Mouse (Mus musculus) heart, embryonic 14.5 days (tissue): ENCODE measurements around the gene Pgm2l1. TPM values are rescaled to one million over a fixed set of nuclear protein-coding genes. Genes with fewer than 3 reads are reported as not detected.

Source experiments
- ATAC-seq: fragments of 200-750 bp; cut with Nextera tagmentation; 2 replicates; pipeline ENCODE4 v1.8.0; 2017; ENCODE audit warnings: low read depth, moderate TSS enrichment; ENCODE audit not compliant: insufficient number of reproducible peaks, insufficient read depth, low FRiP score
- H3K27ac ChIP-seq, 2 experiments: fragments of 200-500 bp in 1 of 2; fragments of 300-500 bp in 1 of 2; sonication (generic) in 1 of 2; replicated peaks in 1 of 2; 2 replicates each; pipeline ENCODE4 v1.5.1; 2012 to 2014; ENCODE audit warnings: low read depth in 2 of 2, low read length in 2 of 2, control low read depth in 1 of 2, mild to moderate bottlenecking in 1 of 2, mixed read lengths in 1 of 2; ENCODE audit not compliant: control insufficient read depth in 1 of 2, insufficient read depth in 1 of 2
- H3K27me3 ChIP-seq: fragments of 300-500 bp; sonication (generic); 2 replicates; pipeline ENCODE4 v1.6.1; 2014; ENCODE audit warnings: mild to moderate bottlenecking, low read length, control low read depth; ENCODE audit not compliant: control insufficient read depth, insufficient read depth
- H3K36me3 ChIP-seq: fragments of 300-500 bp; sonication (generic); 2 replicates; pipeline ENCODE4 v1.6.1; 2014; ENCODE audit warnings: mild to moderate bottlenecking, control low read depth, low read length, mixed read lengths; ENCODE audit not compliant: control insufficient read depth, insufficient read depth
- H3K4me1 ChIP-seq, 2 experiments: fragments of 200-500 bp in 1 of 2; fragments of 300-500 bp in 1 of 2; sonication (generic) in 1 of 2; 2 replicates each; pipeline ENCODE4 v1.6.1; 2012 to 2014; ENCODE audit warnings: low read length in 2 of 2, control low read depth in 1 of 2, mixed read lengths in 1 of 2; ENCODE audit not compliant: control insufficient read depth in 2 of 2, insufficient read depth in 2 of 2
- H3K4me2 ChIP-seq: fragments of 300-500 bp; sonication (generic); 2 replicates; pipeline ENCODE4 v1.6.1; 2014; ENCODE audit warnings: mild to moderate bottlenecking, low read length
- H3K4me3 ChIP-seq, 2 experiments: fragments of 200-500 bp in 1 of 2; fragments of 300-500 bp in 1 of 2; sonication (generic) in 1 of 2; 2 replicates each; pipeline ENCODE4 v1.5.1; 2012 to 2014; ENCODE audit warnings: low read length in 2 of 2, mild to moderate bottlenecking in 2 of 2, control low read depth in 1 of 2, low read depth in 1 of 2, moderate library complexity in 1 of 2; ENCODE audit not compliant: control insufficient read depth in 1 of 2, insufficient read depth in 1 of 2
- H3K9ac ChIP-seq: fragments of 300-500 bp; sonication (generic); 2 replicates; pipeline ENCODE4 v1.6.1; 2014; ENCODE audit warnings: mild to moderate bottlenecking, low read length
- H3K9me3 ChIP-seq: fragments of 300-500 bp; sonication (generic); 2 replicates; pipeline ENCODE4 v1.6.1; 2016; ENCODE audit warnings: low read length, control low read depth; ENCODE audit not compliant: control insufficient read depth
- WGBS: fragments of 180-500 bp; shearing (Covaris S2); extraction: QIAGEN DNeasy Blood & Tissue Kit; methylation state at CpG from one replicate; pipeline ENCODE4 v1.1.7; 2014; 5-methylcytosine and 5-hydroxymethylcytosine counted together
- polyA plus RNA-seq: library from polyadenylated mRNA; unstranded; fragments of >200 nt; fragmentation: Nextera tagmentation; extraction: Ambion mirVana; gene quantifications from 2 replicates; pipeline ENCODE4 v1.2.1, GENCODE M21; 2014

The Pgm2l1 gene
- polyA plus RNA-seq, 1 experiment from 2014 or later = 2.1 TPM

DNA sequence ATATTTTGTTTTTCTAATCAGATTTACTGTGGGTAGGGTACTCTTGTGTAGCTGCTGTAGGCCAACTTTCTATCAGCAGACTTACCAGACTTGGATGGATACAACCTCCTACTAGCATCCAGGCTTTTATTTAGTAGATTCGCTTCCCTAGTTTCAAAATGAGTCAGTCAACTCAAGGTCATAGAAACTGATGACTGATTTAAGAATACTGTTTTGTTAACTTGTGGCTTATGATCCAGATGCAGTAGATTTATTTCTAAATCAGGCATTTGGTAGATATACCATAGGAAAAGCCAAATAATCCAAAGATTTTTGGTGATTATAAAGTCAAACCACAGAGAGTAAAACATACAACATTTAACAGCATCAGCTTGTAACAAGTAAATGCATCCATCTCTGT is 3.5 kb downstream of the Pgm2l1 start:
- no peak overlapping the region for H3K27ac ChIP-seq
- H3K27me3 ChIP-seq = no peaks in the 10 kb centered on the region
- H3K36me3 ChIP-seq = no peaks in the 10 kb centered on the region
- ATAC-seq = no peak
- H3K4me2 ChIP-seq = no peak overlapping the region
- H3K4me1 ChIP-seq = peaks cover 0 to 4% of the 10 kb centered on the region in 2 experiments; a peak in 1 of 4 replicates
- no peaks in the 10 kb centered on the region for H3K9me3 ChIP-seq
- no peak overlapping the region for H3K4me3 ChIP-seq
- H3K9ac ChIP-seq = no peak overlapping the region
- 95% methylated on average over 1 of the region's 1 CpGs for WGBS

DNA sequence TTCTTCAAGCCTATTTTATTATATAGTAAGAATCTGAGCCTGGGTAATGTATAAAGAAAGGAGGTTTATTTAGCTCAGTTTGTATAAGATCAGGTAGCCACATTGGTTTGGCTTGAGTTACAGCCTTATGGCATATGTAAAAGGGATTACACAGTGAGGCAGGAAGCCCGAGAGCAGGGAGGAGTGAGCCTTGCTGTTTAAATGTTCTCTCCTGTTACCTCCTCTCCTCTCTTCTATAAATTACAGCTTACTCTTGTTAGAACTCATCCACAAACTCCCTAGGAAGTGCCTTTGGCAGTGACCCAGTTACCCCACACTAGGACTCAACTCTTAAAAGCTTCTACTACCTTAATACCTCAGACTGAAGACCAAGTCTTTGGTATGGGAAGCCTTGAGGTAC is 4.5 kb downstream of the Pgm2l1 start:
- no peaks in the 10 kb centered on the region for H3K36me3 ChIP-seq
- ATAC-seq = no peak
- H3K4me3 ChIP-seq = no peak overlapping the region
- H3K27me3 ChIP-seq = no peaks in the 10 kb centered on the region
- H3K9me3 ChIP-seq = no peaks in the 10 kb centered on the region
- 47% methylated on average over 1 of the region's 1 CpGs for WGBS
- no peak overlapping the region for H3K27ac ChIP-seq
- peaks cover 0 to 4% of the 10 kb centered on the region in 2 experiments; a peak in 1 of 4 replicates for H3K4me1 ChIP-seq
- H3K4me2 ChIP-seq = no peak overlapping the region
- no peak overlapping the region for H3K9ac ChIP-seq

DNA sequence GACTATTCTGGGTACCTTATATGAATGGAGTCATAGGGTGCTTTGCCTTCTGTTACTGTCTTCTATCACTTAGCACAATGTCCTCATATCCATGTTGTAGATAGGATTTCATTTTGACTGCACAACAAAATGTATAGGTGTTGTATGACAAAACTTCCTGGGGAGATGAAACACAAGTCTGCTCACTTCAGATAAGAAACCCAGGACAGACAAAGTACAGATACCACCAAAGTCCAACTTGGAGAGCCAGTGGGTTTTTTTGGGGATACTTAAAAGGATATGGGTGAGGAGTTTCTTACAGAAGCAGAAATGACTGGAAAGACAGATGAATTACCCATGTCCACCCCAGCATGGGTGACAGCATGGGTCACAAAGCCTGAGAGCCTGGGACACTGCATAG is 6.5 kb downstream of the Pgm2l1 start:
- Histone ChIP-seq H3K9me3 (no peaks in the 10 kb centered on the region), H3K4me3 (no peak overlapping the region), H3K27ac (no peak overlapping the region), H3K36me3 (no peaks in the 10 kb centered on the region), H3K27me3 (no peaks in the 10 kb centered on the region), H3K9ac (no peak overlapping the region), H3K4me1 (no peaks in the 10 kb centered on the region), H3K4me2 (no peak overlapping the region)
- ATAC-seq = no peak

- Histone ChIP-seq H3K9ac (no peak overlapping the region), H3K27ac (no peak overlapping the region), H3K4me2 (no peak overlapping the region), H3K36me3 (no peaks in the 10 kb centered on the region), H3K9me3 (no peaks in the 10 kb centered on the region), H3K4me3 (no peak overlapping the region), H3K4me1 (no peaks in the 10 kb centered on the region), H3K27me3 (no peaks in the 10 kb centered on the region)
- 52% methylated on average over 7 of the region's 7 CpGs for WGBS
- no peak for ATAC-seq
Observed at GRCm38 (mm10) chr7:100234264-100234885, 7.2 kb downstream of the Pgm2l1 start.

GRCm38 (mm10) chr7:100238271-100238670 is 11.1 kb downstream of the Pgm2l1 start:
- Histone ChIP-seq H3K4me1 (no peaks in the 10 kb centered on the region), H3K9ac (no peak overlapping the region), H3K9me3 (no peaks in the 10 kb centered on the region), H3K36me3 (no peaks in the 10 kb centered on the region), H3K4me3 (no peak overlapping the region), H3K27ac (no peak overlapping the region), H3K4me2 (no peak overlapping the region), H3K27me3 (no peaks in the 10 kb centered on the region)
- 61% methylated on average over 1 of the region's 1 CpGs for WGBS
- no peak for ATAC-seq

DNA sequence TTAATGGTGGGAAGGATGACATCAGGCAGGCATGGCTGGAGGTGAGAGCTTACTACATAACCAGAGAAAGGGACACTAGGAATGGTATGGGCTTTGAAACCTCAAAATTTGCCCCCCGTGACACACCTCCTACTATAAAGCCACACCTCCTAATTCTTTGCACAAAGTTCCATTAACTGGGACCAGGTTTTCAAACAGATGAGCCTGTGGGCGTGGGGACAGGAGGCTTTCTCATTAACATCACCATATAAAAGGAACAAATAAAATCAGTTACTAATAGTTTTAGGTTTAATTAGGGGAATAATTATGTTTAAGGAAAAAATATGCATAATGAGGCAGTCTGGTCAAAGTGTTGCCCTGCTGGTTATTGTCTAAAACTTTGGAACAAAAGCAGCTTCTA is 13.4 kb downstream of the Pgm2l1 start:
- H3K9ac ChIP-seq = no peak overlapping the region
- ATAC-seq = no peak
- H3K4me1 ChIP-seq = no peaks in the 10 kb centered on the region
- WGBS = 82% methylated on average over 2 of the region's 2 CpGs
- no peak overlapping the region for H3K27ac ChIP-seq
- H3K9me3 ChIP-seq = no peaks in the 10 kb centered on the region
- H3K27me3 ChIP-seq = no peaks in the 10 kb centered on the region
- no peak overlapping the region for H3K4me3 ChIP-seq
- H3K36me3 ChIP-seq = no peaks in the 10 kb centered on the region
- H3K4me2 ChIP-seq = no peak overlapping the region

DNA sequence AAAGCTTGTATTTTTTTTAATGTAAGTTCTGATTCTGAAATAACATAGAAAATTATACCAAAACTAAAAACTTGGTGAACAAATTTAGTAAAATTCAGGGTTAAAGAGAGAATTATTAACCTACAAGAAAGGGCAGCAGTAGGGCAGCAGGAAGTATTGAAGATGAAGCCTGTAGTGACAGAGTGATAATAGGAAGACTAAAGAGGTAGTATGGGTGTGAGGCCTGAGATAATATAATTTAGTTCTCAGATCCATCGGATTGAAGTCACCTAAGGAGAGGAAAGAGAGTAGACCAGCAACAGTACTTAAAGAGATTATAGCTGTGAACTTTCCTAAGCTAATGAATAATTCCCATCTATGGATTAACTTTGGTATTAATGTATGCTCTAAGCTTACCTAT is 15.8 kb downstream of the Pgm2l1 start:
- Histone ChIP-seq H3K4me2 (no peak overlapping the region), H3K9ac (no peak overlapping the region)
- no peak for ATAC-seq

DNA sequence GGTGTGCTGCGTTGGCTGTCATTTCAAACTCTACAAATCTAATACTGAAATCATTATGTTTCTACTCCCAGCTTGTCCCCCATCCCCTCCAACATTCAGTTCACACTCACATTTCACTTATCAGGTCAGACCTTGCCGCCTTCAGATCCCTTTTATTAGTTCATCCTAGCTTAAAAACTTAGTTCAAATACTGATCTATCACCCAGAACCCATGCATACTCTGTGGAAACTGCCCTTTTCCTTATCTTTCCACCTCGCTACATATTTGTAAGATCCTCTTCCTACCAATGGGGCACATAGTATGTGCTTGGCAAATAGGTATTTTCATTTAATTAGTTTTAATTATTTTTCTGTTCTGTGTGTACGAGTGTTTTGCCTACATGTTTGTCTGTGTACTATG is 17.0 kb downstream of the Pgm2l1 start:
- Histone ChIP-seq H3K27me3 (no peaks in the 10 kb centered on the region), H3K4me2 (no peak overlapping the region), H3K4me1 (no peaks in the 10 kb centered on the region), H3K27ac (no peak overlapping the region), H3K36me3 (no peaks in the 10 kb centered on the region), H3K4me3 (no peak overlapping the region), H3K9me3 (no peaks in the 10 kb centered on the region), H3K9ac (no peak overlapping the region)
- no peak for ATAC-seq
- WGBS = 76% methylated on average over 4 of the region's 4 CpGs

More for the DNA sequence above, 15.8 kb downstream of the Pgm2l1 start:
- Histone ChIP-seq H3K9me3 (no peaks in the 10 kb centered on the region), H3K4me1 (no peaks in the 10 kb centered on the region), H3K4me3 (no peak overlapping the region), H3K27ac (no peak overlapping the region), H3K27me3 (no peaks in the 10 kb centered on the region), H3K36me3 (no peaks in the 10 kb centered on the region)
- 45% methylated on average over 1 of the region's 1 CpGs for WGBS
